Mouse (Mus musculus) gastrocnemius, postnatal 36 days (tissue): ENCODE measurements at regions not wholly inside any gene's neighbourhood (a gene's known extent, or its start where the extent isn't known, plus 50 kb on each side); places are given as distances from the start of the nearest gene placed in this dataset.

ENCODE experiments used
- DNase-seq, 2 experiments: peaks; one replicate each; pipeline ENCODE4 v3.0.0; 2022
- intact Hi-C: fragments of 180-260 bp; cut with DNase I; formaldehyde crosslinking; loops from one replicate; pipeline ENCODE4 v1.15.1; 2025

GRCm38 (mm10) chr1:185615819-185616429, 161.3 kb downstream of the Slc30a10 start:
- DNase-seq = no peak
- intact Hi-C loops = no loop called here

GRCm38 (mm10) chr1:185617691-185618090, 163.0 kb downstream of the Slc30a10 start:
- intact Hi-C loops = no loop called here
- DNase-seq = no peak

- intact Hi-C loops = no loop called here
- DNase-seq = no peak
Observed at GRCm38 (mm10) chr1:185619011-185619410, 164.4 kb downstream of the Slc30a10 start.

GRCm38 (mm10) chr1:185628401-185628800, 173.8 kb downstream of the Slc30a10 start:
- no peak for DNase-seq
- intact Hi-C loops = no loop called here

- intact Hi-C loops = no loop called here
- no peak for DNase-seq
Observed at GRCm38 (mm10) chr1:185629976-185630375, 175.3 kb downstream of the Slc30a10 start.

- intact Hi-C loops = no loop called here
- no peak for DNase-seq
Observed at GRCm38 (mm10) chr1:185638631-185639030, 184.0 kb downstream of the Slc30a10 start.

GRCm38 (mm10) chr1:185639486-185639885, 184.8 kb downstream of the Slc30a10 start:
- no peak for DNase-seq
- intact Hi-C loops = no loop called here

GRCm38 (mm10) chr1:185644026-185644425, 189.4 kb downstream of the Slc30a10 start:
- DNase-seq = peak in 1 of 2 experiments; percentile 38
- intact Hi-C loops = no loop called here

GRCm38 (mm10) chr1:185648128-185648527, 193.5 kb downstream of the Slc30a10 start:
- no peak for DNase-seq
- intact Hi-C loops = no loop called here

- DNase-seq = no peak
- intact Hi-C loops = no loop called here
Observed at GRCm38 (mm10) chr1:185648926-185649325, 194.3 kb downstream of the Slc30a10 start.

- intact Hi-C loops = no loop called here
- DNase-seq = no peak
Observed at GRCm38 (mm10) chr1:185650926-185651325, 196.3 kb downstream of the Slc30a10 start.

- intact Hi-C loops = no loop called here
Observed at GRCm38 (mm10) chr1:185655021-185655420, 200.4 kb downstream of the Slc30a10 start.

GRCm38 (mm10) chr1:185655461-185655860, 200.8 kb downstream of the Slc30a10 start:
- intact Hi-C loops = no loop called here
- no peak for DNase-seq

More at GRCm38 (mm10) chr1:185655021-185655420, 200.4 kb downstream of the Slc30a10 start:
- no peak for DNase-seq

GRCm38 (mm10) chr1:185657286-185657685, 202.6 kb downstream of the Slc30a10 start:
- no peak for DNase-seq
- intact Hi-C loops = no loop called here

GRCm38 (mm10) chr1:185659476-185659875, 204.8 kb downstream of the Slc30a10 start:
- DNase-seq = no peak
- intact Hi-C loops = no loop called here

GRCm38 (mm10) chr1:185662336-185662735, 207.7 kb downstream of the Slc30a10 start:
- DNase-seq = no peak
- intact Hi-C loops = no loop called here

GRCm38 (mm10) chr1:185670029-185670741, 215.5 kb downstream of the Slc30a10 start:
- DNase-seq = no peak
- intact Hi-C loops = no loop called here

- intact Hi-C loops = no loop called here
- no peak for DNase-seq
Observed at GRCm38 (mm10) chr1:185672940-185673339, 218.3 kb downstream of the Slc30a10 start.

- intact Hi-C loops = no loop called here
- no peak for DNase-seq
Observed at GRCm38 (mm10) chr1:185675674-185676420, 221.2 kb downstream of the Slc30a10 start.

GRCm38 (mm10) chr1:185681610-185682457, 227.2 kb downstream of the Slc30a10 start:
- intact Hi-C loops = loop anchor here (5.0 to 10.0 kb wide), 4 partner anchors 135 to 1040 kb away; no protein-coding TSS in a partner anchor
- DNase-seq = peak; percentile 74 to 79

GRCm38 (mm10) chr1:185682458-185682750, 227.8 kb downstream of the Slc30a10 start:
- peak in 1 of 2 experiments; percentile 23 for DNase-seq
- intact Hi-C loops = loop anchor here (5.0 to 10.0 kb wide), 4 partner anchors 135 to 1040 kb away; no protein-coding TSS in a partner anchor
